Mouse (Mus musculus) limb, embryonic 11.5 days (tissue): ENCODE measurements at regions not wholly inside any gene's neighbourhood (a gene's known extent, or its start where the extent isn't known, plus 50 kb on each side); places are given as distances from the start of the nearest gene placed in this dataset.
"Not testable (repeated sequence)": the region's sequence is repeated elsewhere in the genome, so short reads cannot be mapped to it uniquely, and the experiment has no call there.

Experiments
- ATAC-seq: fragments of 200-750 bp; cut with Nextera tagmentation; 2 replicates; pipeline ENCODE4 v1.8.0; 2017; ENCODE audit warnings: low read depth; ENCODE audit not compliant: insufficient number of reproducible peaks, low FRiP score, low TSS enrichment
- DNase-seq: peaks from one replicate; pipeline ENCODE4 v3.0.0-alpha.2; 2015; ENCODE audit warnings: low spot score
- H3K27ac ChIP-seq: fragments of 300-500 bp; sonication (generic); replicated peaks from 2 replicates; pipeline ENCODE4 v1.5.1; 2014; ENCODE audit warnings: low read depth, mild to moderate bottlenecking, low read length
- H3K27me3 ChIP-seq: fragments of 300-500 bp; sonication (generic); 2 replicates; pipeline ENCODE4 v1.6.1; 2014; ENCODE audit warnings: mild to moderate bottlenecking, low read length, mixed read lengths; ENCODE audit not compliant: control insufficient read depth, insufficient read depth
- H3K36me3 ChIP-seq: fragments of 300-500 bp; sonication (generic); 2 replicates; pipeline ENCODE4 v1.6.1; 2014; ENCODE audit warnings: mild to moderate bottlenecking, low read length, moderate library complexity, mixed read lengths; ENCODE audit not compliant: control insufficient read depth, insufficient read depth
- H3K4me1 ChIP-seq: fragments of 300-500 bp; sonication (generic); 2 replicates; pipeline ENCODE4 v1.6.1; 2014; ENCODE audit warnings: low read length, mixed read lengths; ENCODE audit not compliant: control insufficient read depth, insufficient read depth
- H3K4me2 ChIP-seq: fragments of 300-500 bp; sonication (generic); 2 replicates; pipeline ENCODE4 v1.6.1; 2014; ENCODE audit warnings: low read depth, mild to moderate bottlenecking, moderate library complexity; ENCODE audit not compliant: severe bottlenecking
- H3K4me3 ChIP-seq: fragments of 300-500 bp; sonication (generic); 2 replicates; pipeline ENCODE4 v1.5.1; 2014; ENCODE audit warnings: low read depth, low read length
- H3K9ac ChIP-seq: fragments of 300-500 bp; sonication (generic); 2 replicates; pipeline ENCODE4 v1.6.1; 2014; ENCODE audit warnings: mild to moderate bottlenecking, low read length
- H3K9me3 ChIP-seq: fragments of 300-500 bp; sonication (generic); 2 replicates; pipeline ENCODE4 v1.6.1; 2016; ENCODE audit warnings: low read length; ENCODE audit not compliant: control insufficient read depth
- WGBS: fragments of 180-500 bp; shearing (Covaris S2); extraction: QIAGEN DNeasy Blood & Tissue Kit; methylation state at CpG from one replicate; pipeline ENCODE4 v1.1.7; 2014; 5-methylcytosine and 5-hydroxymethylcytosine counted together

GRCm38 (mm10) chr1:95454246-95454645, 140.8 kb downstream of the Fam174a start:
- H3K4me2 ChIP-seq, result no peak overlapping the region
- no peaks in the 10 kb centered on the region for H3K9me3 ChIP-seq
- ATAC-seq (no peak), DNase-seq (no peak)
- H3K27ac ChIP-seq, result no peak overlapping the region
- H3K9ac ChIP-seq, result no peak overlapping the region
- H3K27me3 ChIP-seq, result no peaks in the 10 kb centered on the region
- H3K36me3 ChIP-seq, result no peaks in the 10 kb centered on the region
- 81% methylated on average over 2 of the region's 2 CpGs for WGBS
- H3K4me1 ChIP-seq, result no peaks in the 10 kb centered on the region
- H3K4me3 ChIP-seq, result no peak overlapping the region

DNA sequence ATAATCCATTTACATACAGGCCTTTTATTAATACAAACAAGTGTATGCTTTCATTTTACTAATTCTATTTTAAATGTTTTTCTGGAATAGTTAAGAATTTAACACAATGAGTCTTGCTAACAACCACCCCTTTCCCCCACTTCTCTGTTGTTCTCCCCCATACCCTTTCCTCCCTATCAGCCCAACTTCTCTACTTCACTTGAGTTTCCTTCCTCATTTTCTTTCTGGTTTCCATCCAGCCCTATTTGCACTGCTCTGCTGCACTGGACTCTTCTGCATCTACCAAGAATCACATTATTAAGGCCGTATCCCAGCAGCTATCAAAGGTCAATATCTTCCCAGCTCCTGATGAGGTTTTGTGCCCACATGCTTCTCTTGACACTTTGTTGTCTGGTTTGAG, 145.9 kb downstream of the Fam174a start:
- H3K4me2 ChIP-seq, result no peak overlapping the region
- no peak overlapping the region for H3K9ac ChIP-seq
- DNase-seq (no peak), ATAC-seq (no peak)
- H3K27me3 ChIP-seq, result no peaks in the 10 kb centered on the region
- H3K27ac ChIP-seq, result no peak overlapping the region
- H3K36me3 ChIP-seq, result no peaks in the 10 kb centered on the region
- H3K4me1 ChIP-seq, result no peaks in the 10 kb centered on the region
- no peaks in the 10 kb centered on the region for H3K9me3 ChIP-seq
- 93% methylated on average over 1 of the region's 1 CpGs for WGBS
- H3K4me3 ChIP-seq, result no peak overlapping the region

DNA sequence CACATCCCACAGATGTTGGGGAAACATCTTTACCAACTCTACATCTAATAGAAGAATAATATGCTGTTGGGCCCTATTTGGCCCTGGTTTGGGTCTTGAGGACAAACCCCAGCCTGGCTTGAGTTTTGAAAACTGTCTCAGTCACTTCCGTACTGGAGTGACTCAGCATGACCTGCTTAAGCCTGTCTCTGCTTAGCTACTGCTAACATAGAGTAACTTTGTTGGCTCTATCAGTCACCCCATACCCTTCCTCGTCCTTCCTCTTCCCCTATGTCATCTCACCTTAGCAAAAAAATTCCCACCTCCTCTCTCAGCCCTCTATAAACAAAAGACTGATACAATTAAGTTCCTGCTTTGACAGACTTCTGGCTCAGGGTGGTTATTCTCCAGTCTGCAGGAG, 154.7 kb downstream of the Fam174a start:
- WGBS, result 53% methylated on average over 2 of the region's 2 CpGs
- H3K9me3 ChIP-seq, result no peaks in the 10 kb centered on the region
- ATAC-seq, result no peak

GRCm38 (mm10) chr1:95468772-95469171, 155.3 kb downstream of the Fam174a start:
- Histone ChIP-seq H3K36me3 (no peaks in the 10 kb centered on the region), H3K4me1 (no peaks in the 10 kb centered on the region), H3K4me2 (no peak overlapping the region), H3K9me3 (no peaks in the 10 kb centered on the region), H3K27me3 (no peaks in the 10 kb centered on the region), H3K27ac (no peak overlapping the region), H3K4me3 (no peak overlapping the region), H3K9ac (no peak overlapping the region)
- DNase-seq, result no peak
- WGBS, result 84% methylated on average over 2 of the region's 2 CpGs
- no peak for ATAC-seq

More for the DNA sequence above, 154.7 kb downstream of the Fam174a start:
- Histone ChIP-seq H3K4me3 (no peak overlapping the region), H3K27ac (no peak overlapping the region), H3K4me2 (no peak overlapping the region), H3K4me1 (no peaks in the 10 kb centered on the region), H3K27me3 (no peaks in the 10 kb centered on the region), H3K36me3 (no peaks in the 10 kb centered on the region), H3K9ac (no peak overlapping the region)
- DNase-seq, result no peak

- 76% methylated on average over 1 of the region's 1 CpGs for WGBS
- ATAC-seq (no peak), DNase-seq (no peak)
- Histone ChIP-seq H3K27ac (no peak overlapping the region), H3K27me3 (no peaks in the 10 kb centered on the region), H3K9me3 (no peaks in the 10 kb centered on the region), H3K9ac (no peak overlapping the region), H3K4me2 (no peak overlapping the region), H3K4me3 (no peak overlapping the region), H3K4me1 (no peaks in the 10 kb centered on the region), H3K36me3 (no peaks in the 10 kb centered on the region)
Observed at GRCm38 (mm10) chr1:95470491-95470890, 157.1 kb downstream of the Fam174a start.

GRCm38 (mm10) chr1:95493004-95493403, 174.4 kb downstream of the St8sia4 start:
- Histone ChIP-seq H3K4me3 (no peak overlapping the region), H3K9me3 (no peaks in the 10 kb centered on the region), H3K4me2 (no peak overlapping the region), H3K4me1 (no peaks in the 10 kb centered on the region), H3K36me3 (no peaks in the 10 kb centered on the region), H3K27me3 (no peaks in the 10 kb centered on the region), H3K27ac (no peak overlapping the region), H3K9ac (no peak overlapping the region)
- no peak for ATAC-seq
- no peak for DNase-seq

- not testable (repeated sequence) for H3K4me1 ChIP-seq, H3K4me2 ChIP-seq, H3K4me3 ChIP-seq, H3K9me3 ChIP-seq, H3K36me3 ChIP-seq, H3K27me3 ChIP-seq, H3K9ac ChIP-seq, ATAC-seq, H3K27ac ChIP-seq, DNase-seq
Observed at GRCm38 (mm10) chr1:95500671-95501070, 166.7 kb downstream of the St8sia4 start.

DNA sequence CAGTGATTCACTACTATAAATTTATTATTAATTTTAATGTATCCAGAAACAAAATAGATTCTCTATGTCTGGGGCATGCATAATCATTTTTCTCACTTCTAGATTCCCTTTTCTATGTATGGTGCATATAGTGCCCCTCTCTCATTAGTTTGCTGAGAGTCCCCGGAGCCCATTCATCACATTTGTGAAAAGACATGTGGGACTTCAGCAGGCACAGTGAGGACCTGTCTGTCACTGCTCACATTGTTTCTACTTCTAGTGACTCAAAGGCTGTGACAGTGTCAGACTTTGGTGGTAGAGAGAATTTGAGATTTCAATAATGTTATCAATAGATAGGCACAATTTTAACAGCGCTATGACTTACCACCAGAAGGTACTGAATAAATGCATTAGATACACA, 158.7 kb downstream of the St8sia4 start:
- 95% methylated on average over 2 of the region's 2 CpGs for WGBS
- Histone ChIP-seq H3K27ac (no peak overlapping the region), H3K36me3 (no peaks in the 10 kb centered on the region), H3K4me1 (no peaks in the 10 kb centered on the region), H3K27me3 (no peaks in the 10 kb centered on the region), H3K4me3 (no peak overlapping the region), H3K9ac (no peak overlapping the region), H3K4me2 (no peak overlapping the region), H3K9me3 (no peaks in the 10 kb centered on the region)
- no peak for DNase-seq
- ATAC-seq, result no peak

GRCm38 (mm10) chr1:95528726-95529125, 138.6 kb downstream of the St8sia4 start:
- ATAC-seq, result no peak
- Histone ChIP-seq H3K4me1 (no peaks in the 10 kb centered on the region), H3K9ac (no peak overlapping the region), H3K4me2 (no peak overlapping the region), H3K36me3 (no peaks in the 10 kb centered on the region), H3K4me3 (no peak overlapping the region), H3K27me3 (no peaks in the 10 kb centered on the region), H3K27ac (no peak overlapping the region), H3K9me3 (no peaks in the 10 kb centered on the region)
- no peak for DNase-seq
- 73% methylated on average over 4 of the region's 4 CpGs for WGBS
